Mouse (Mus musculus): Measurements from ENCODE around the gene D17H6S53E. TPM values are rescaled to one million over a fixed set of nuclear protein-coding genes. Genes with fewer than 3 reads are reported as not detected.

D17H6S53E gene
- total RNA-seq (2021) (10 to 100 TPM; 30.2 to 31.3 TPM), polyA plus RNA-seq (2012; rRNA removed) (7.7 and 11.8 TPM in 2 replicates)
- long read RNA-seq, partial matches to known transcripts, result 0 of 1 reads
- long read RNA-seq, other reads (novel, unspliced or antisense), result 1 of 1 reads

DNA sequence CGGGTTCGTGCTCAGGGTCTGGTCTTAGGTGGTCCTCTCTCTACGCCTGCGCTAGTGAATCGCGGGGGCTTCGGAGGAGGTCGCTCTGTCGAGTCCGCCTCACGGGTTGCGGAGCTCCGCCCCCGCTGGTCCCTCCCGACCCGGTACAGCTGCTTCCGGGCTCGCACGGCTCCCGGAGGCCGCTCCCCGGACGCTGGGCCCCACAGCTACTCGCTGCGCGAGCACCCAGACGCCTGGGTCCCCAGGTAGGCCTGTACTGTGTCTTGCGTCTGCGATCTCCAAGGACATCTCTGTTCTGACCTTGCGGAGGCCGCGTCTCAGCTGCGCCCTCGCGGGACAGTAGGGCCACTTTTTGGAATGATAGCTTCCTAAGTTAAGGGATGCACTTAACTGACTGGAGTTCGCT is at the start of gene D17H6S53E:
Gene D17H6S53E, plus strand, starts transcription at position 168 of the 406 bp plus-strand sequence.
- Histone ChIP-seq H3K4me3 (peak within 1 kb of the TSS; percentile 78), H3K27me3 (ENCODE audit: control insufficient read depth, insufficient read depth, low read length) (no peaks in the 10 kb centered on the region), H3K79me2 (replicated peaks; ENCODE audit: control insufficient read depth, insufficient read depth, low read length) (no peaks in the 10 kb centered on the region), H3K36me3 (ENCODE audit: control insufficient read depth, insufficient read depth, low read length) (no peaks in the 10 kb centered on the region), H3K27ac (peak within 1 kb of the TSS; percentile 90), H3K9ac (ENCODE audit: low read depth, low read length) (peak within 1 kb of the TSS; percentile 88), H3K4me1 (ENCODE audit: control insufficient read depth, insufficient read depth, low read length) (peaks cover 7% of the 10 kb centered on the region)
- intact Hi-C loops (cut with DNase I), result loop anchor here (5.0 kb wide), 1 partner anchor 36 kb away; the partner anchor contains the start of gene Prrc2a
- peak; percentile 86 to 88 for DNase-seq
- TF ChIP-seq EP300 (IDR thresholded peaks at IDR 0.05; ENCODE audit: insufficient read depth, low read depth, low read length) (0 out of 2 replicates have a peak, but pooled peaks have one; percentile 6), CTCF (IDR thresholded peaks at IDR 0.05) (no peak), POLR2A (IDR thresholded peaks at IDR 0.05; ENCODE audit: insufficient read depth, low read depth, low read length) (peak; percentile 84)
- under 1% methylated on average over 36 of the region's 36 CpGs for WGBS

DNA sequence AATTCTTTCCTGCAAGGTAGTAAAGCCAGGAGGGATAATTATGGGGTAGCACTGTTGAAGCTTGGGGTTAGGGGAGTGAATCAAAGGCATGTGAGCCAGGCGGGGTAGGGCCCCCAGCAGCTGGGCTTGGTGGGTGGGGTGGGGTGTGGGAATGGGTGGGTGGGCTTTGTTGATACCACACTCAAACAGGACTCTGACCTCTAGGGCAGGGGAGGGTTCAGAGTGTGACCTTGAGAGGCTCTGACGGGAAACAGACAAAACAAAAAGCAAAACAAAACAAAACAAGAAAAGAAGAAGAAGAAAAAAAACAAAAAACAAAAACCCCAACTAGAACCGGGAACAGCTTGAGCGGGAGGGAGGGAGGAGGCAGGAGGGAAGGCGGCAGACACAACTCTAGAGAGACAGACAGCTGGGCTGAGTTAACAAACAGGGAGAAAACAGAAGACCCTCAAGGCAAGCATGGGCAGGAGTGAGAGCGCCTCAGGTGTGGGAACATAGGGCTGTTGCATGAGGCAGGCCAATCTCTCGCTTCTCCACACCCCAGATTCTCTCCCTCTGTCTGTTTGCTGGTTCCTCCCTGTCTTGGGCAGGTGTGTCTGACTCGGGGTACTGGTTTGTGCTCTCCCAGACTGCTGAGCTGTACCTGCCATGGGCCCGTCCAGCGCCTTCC is 49.5 kb upstream of the D17H6S53E start, which contains the start of gene Ly6g6e:
Gene Ly6g6e, plus strand, starts transcription at position 396 of the 670 bp plus-strand sequence.
- DNase-seq, result no peak
- Histone ChIP-seq H3K36me3 (ENCODE audit: control insufficient read depth, insufficient read depth, low read length) (no peaks in the 10 kb centered on the region), H3K4me1 (ENCODE audit: control insufficient read depth, insufficient read depth, low read length) (peaks cover 8% of the 10 kb centered on the region), H3K9ac (ENCODE audit: low read depth, low read length) (peak within 1 kb of the TSS; percentile 73), H3K79me2 (replicated peaks; ENCODE audit: control insufficient read depth, insufficient read depth, low read length) (no peaks in the 10 kb centered on the region), H3K4me3 (peak within 1 kb of the TSS; percentile 57), H3K27ac (peak within 1 kb of the TSS; percentile 68), H3K27me3 (ENCODE audit: control insufficient read depth, insufficient read depth, low read length) (no peaks in the 10 kb centered on the region)
- TF ChIP-seq EP300 (IDR thresholded peaks at IDR 0.05; ENCODE audit: insufficient read depth, low read depth, low read length), result no peak
- no peak for TF ChIP-seq CTCF (IDR thresholded peaks at IDR 0.05)
- TF ChIP-seq POLR2A (IDR thresholded peaks at IDR 0.05; ENCODE audit: insufficient read depth, low read depth, low read length), result no peak
- WGBS, result 51% methylated on average over 10 of the region's 10 CpGs
- intact Hi-C loops (cut with DNase I), result no loop called here

DNA sequence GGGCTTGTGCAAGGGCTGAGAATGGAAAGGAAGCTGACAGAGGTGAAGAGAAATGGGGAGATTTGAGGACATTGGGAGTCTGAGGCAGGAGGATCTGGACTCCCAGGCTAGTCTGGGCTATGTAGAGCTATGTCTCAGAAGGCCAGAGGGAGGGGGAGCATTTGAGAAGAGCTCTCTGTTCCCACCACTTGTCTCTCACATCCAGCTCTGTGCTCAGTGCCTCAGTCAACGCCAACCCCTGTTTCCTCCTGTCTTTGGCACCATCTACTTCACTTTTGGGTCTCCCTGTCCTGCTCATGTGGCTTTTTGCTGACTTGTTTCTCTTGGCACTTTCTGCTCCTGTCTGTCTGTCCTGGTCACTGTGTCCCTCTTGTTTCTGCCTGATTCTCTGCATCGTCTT is 48.9 kb upstream of the D17H6S53E start:
- Histone ChIP-seq H3K9ac (ENCODE audit: low read depth, low read length) (peak overlapping the region; percentile 73), H3K36me3 (ENCODE audit: control insufficient read depth, insufficient read depth, low read length) (no peaks in the 10 kb centered on the region), H3K4me3 (peak overlapping the region; percentile 57), H3K27me3 (ENCODE audit: control insufficient read depth, insufficient read depth, low read length) (no peaks in the 10 kb centered on the region), H3K79me2 (replicated peaks; ENCODE audit: control insufficient read depth, insufficient read depth, low read length) (no peaks in the 10 kb centered on the region), H3K27ac (peak overlapping the region; percentile 68), H3K4me1 (ENCODE audit: control insufficient read depth, insufficient read depth, low read length) (peaks cover 8% of the 10 kb centered on the region)
- TF ChIP-seq CTCF (IDR thresholded peaks at IDR 0.05) (no peak), POLR2A (IDR thresholded peaks at IDR 0.05; ENCODE audit: insufficient read depth, low read depth, low read length) (no peak), EP300 (IDR thresholded peaks at IDR 0.05; ENCODE audit: insufficient read depth, low read depth, low read length) (no peak)
- intact Hi-C loops (cut with DNase I), result no loop called here
- WGBS, result 34% methylated on average over 2 of the region's 2 CpGs
- DNase-seq, result no peak

GRCm38 (mm10) chr17:35077786-35078233 is 48.4 kb upstream of the D17H6S53E start, which contains the start of gene Ly6g6d:
Gene Ly6g6d (minus strand): TSS chr17:35078065.
- Histone ChIP-seq H3K4me1 (ENCODE audit: control insufficient read depth, insufficient read depth, low read length) (peaks cover 8% of the 10 kb centered on the region), H3K36me3 (ENCODE audit: control insufficient read depth, insufficient read depth, low read length) (no peaks in the 10 kb centered on the region), H3K27ac (peak within 1 kb of the TSS; percentile 68), H3K4me3 (peak within 1 kb of the TSS; percentile 57), H3K79me2 (replicated peaks; ENCODE audit: control insufficient read depth, insufficient read depth, low read length) (no peaks in the 10 kb centered on the region), H3K9ac (ENCODE audit: low read depth, low read length) (peak within 1 kb of the TSS; percentile 73), H3K27me3 (ENCODE audit: control insufficient read depth, insufficient read depth, low read length) (no peaks in the 10 kb centered on the region)
- 10% methylated on average over 14 of the region's 14 CpGs for WGBS
- DNase-seq, result peak; percentile 69 to 73
- TF ChIP-seq CTCF (IDR thresholded peaks at IDR 0.05) (peak; percentile 76), EP300 (IDR thresholded peaks at IDR 0.05; ENCODE audit: insufficient read depth, low read depth, low read length) (no peak), POLR2A (IDR thresholded peaks at IDR 0.05; ENCODE audit: insufficient read depth, low read depth, low read length) (peak; percentile 55; the same call in 1 of the 2 replicates)
- intact Hi-C loops (cut with DNase I), result loop anchor here (1.0 kb wide), 1 partner anchor 57 kb away; no protein-coding TSS in a partner anchor

- intact Hi-C loops (cut with DNase I), result no loop called here
- H3K4me3 ChIP-seq, result no peak overlapping the region
Observed at GRCm38 (mm10) chr17:35079778-35080177, 46.4 kb upstream of the D17H6S53E start.

More at GRCm38 (mm10) chr17:35079778-35080177, 46.4 kb upstream of the D17H6S53E start:
- Histone ChIP-seq H3K27ac (no peak overlapping the region), H3K79me2 (replicated peaks; ENCODE audit: control insufficient read depth, insufficient read depth, low read length) (no peaks in the 10 kb centered on the region), H3K27me3 (ENCODE audit: control insufficient read depth, insufficient read depth, low read length) (no peaks in the 10 kb centered on the region), H3K9ac (ENCODE audit: low read depth, low read length) (no peak overlapping the region), H3K4me1 (ENCODE audit: control insufficient read depth, insufficient read depth, low read length) (peaks cover 8% of the 10 kb centered on the region), H3K36me3 (ENCODE audit: control insufficient read depth, insufficient read depth, low read length) (no peaks in the 10 kb centered on the region)
- DNase-seq, result peak in 1 of 2 experiments; percentile 26
- no peak for TF ChIP-seq EP300 (IDR thresholded peaks at IDR 0.05; ENCODE audit: insufficient read depth, low read depth, low read length)
- TF ChIP-seq CTCF (IDR thresholded peaks at IDR 0.05), result peak; percentile 8; the same call in 1 of the 2 replicates
- TF ChIP-seq POLR2A (IDR thresholded peaks at IDR 0.05; ENCODE audit: insufficient read depth, low read depth, low read length), result no peak
- WGBS, result 11% methylated on average over 9 of the region's 9 CpGs

Data from heart, adult 2 months (tissue).